Mouse (Mus musculus) liver, adult 2 months (tissue): ENCODE results near the gene Tsc22d3.

Experiments
- CTCF ChIP-seq: fragments of 200-500 bp; IDR thresholded peaks from 2 replicates; pipeline ENCODE4 v1.5.1; 2011; ENCODE audit warnings: low read depth, low read length, control low read depth
- POLR2A ChIP-seq: fragments of 200-500 bp; IDR thresholded peaks from 2 replicates; pipeline ENCODE4 v1.6.1; 2011; ENCODE audit warnings: low read length, control low read depth; ENCODE audit not compliant: insufficient read depth; ENCODE audit errors: extremely low read depth

GRCm38 (mm10) chrX:140575200-140575599 lies 25.3 kb downstream of the Tsc22d3 start:
- TF ChIP-seq CTCF (no peak), POLR2A (no peak)
